Mouse (Mus musculus): ENCODE measurements at regions not wholly inside any gene's neighbourhood (a gene's known extent, or its start where the extent isn't known, plus 50 kb on each side); places are given as distances from the start of the nearest gene placed in this dataset.

DNA sequence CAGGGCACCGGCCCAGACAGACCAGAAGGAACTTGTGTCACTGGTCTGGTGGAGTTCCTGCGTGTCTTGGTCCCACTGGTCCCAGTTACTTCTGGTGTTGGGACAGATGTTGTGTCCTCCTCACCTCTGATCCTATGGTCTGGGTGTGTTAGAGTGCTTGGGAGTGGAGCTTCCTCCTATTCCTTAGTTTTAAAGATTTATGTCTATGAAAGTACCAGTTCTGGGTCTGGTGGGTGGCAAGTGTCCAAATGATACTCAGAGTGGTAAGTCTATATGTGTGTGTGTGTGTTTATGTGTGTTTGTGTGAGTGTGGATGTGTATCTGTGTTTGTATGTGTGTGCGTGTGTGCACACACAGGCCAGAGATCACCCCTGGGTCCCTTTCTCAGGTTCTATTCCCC lies 79.9 kb upstream of the Tpm1 start:
- no peak overlapping the region for H3K4me3 ChIP-seq (ENCODE audit: low read depth, low read length)
- no peaks in the 10 kb centered on the region for H3K9me3 ChIP-seq (replicated peaks; ENCODE audit: control insufficient read depth, insufficient read depth, low read length, poor library complexity, severe bottlenecking)
- H3K36me3 ChIP-seq (ENCODE audit: control insufficient read depth, insufficient read depth, low read length, poor library complexity, severe bottlenecking), result no peaks in the 10 kb centered on the region
- H3K9ac ChIP-seq (ENCODE audit: low read depth, poor library complexity, severe bottlenecking), result no peak overlapping the region
- no peaks in the 10 kb centered on the region for H3K27me3 ChIP-seq (ENCODE audit: control insufficient read depth, insufficient read depth, low read length, poor library complexity, severe bottlenecking)
- TF ChIP-seq EP300 (IDR thresholded peaks at IDR 0.05; ENCODE audit: insufficient read depth, low read depth, low read length) (no peak), CTCF (IDR thresholded peaks at IDR 0.05; ENCODE audit: low read depth, low read length) (no peak), POLR2A (IDR thresholded peaks at IDR 0.05; ENCODE audit: insufficient read depth, low read length) (no peak)
- no peaks in the 10 kb centered on the region for H3K4me1 ChIP-seq (ENCODE audit: control insufficient read depth, insufficient read depth, low read length)
- no peak overlapping the region for H3K27ac ChIP-seq (ENCODE audit: insufficient read depth, low read length)

DNA sequence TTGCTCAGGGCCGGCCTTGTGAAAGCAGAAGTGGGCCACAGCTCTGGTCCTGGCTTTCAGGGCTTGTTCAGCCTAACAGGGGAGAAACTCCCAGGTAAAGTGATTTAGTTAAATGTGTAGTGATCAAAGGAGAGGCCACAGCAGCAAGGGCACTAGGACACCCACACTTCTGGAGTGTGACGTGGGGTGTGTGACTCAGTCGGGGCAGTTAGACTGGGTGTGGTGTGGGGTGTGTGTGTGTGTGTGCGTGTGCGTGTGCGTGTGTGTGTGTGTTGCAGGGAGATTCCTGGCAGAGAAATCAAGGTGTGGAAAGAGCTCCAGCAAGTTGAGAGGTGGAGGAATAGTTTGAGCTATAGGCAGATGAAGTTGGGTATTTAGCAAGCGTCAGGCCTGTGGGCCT lies 72.5 kb upstream of the Tpm1 start:
- Histone ChIP-seq H3K27me3 (ENCODE audit: control insufficient read depth, insufficient read depth, low read length, poor library complexity, severe bottlenecking) (no peaks in the 10 kb centered on the region), H3K9ac (ENCODE audit: low read depth, poor library complexity, severe bottlenecking) (no peak overlapping the region), H3K27ac (ENCODE audit: insufficient read depth, low read length) (no peak overlapping the region), H3K4me3 (ENCODE audit: low read depth, low read length) (no peak overlapping the region), H3K4me1 (ENCODE audit: control insufficient read depth, insufficient read depth, low read length) (no peaks in the 10 kb centered on the region), H3K36me3 (ENCODE audit: control insufficient read depth, insufficient read depth, low read length, poor library complexity, severe bottlenecking) (no peaks in the 10 kb centered on the region), H3K9me3 (replicated peaks; ENCODE audit: control insufficient read depth, insufficient read depth, low read length, poor library complexity, severe bottlenecking) (no peaks in the 10 kb centered on the region)
- TF ChIP-seq POLR2A (IDR thresholded peaks at IDR 0.05; ENCODE audit: insufficient read depth, low read length), result no peak
- TF ChIP-seq EP300 (IDR thresholded peaks at IDR 0.05; ENCODE audit: insufficient read depth, low read depth, low read length), result no peak
- no peak for TF ChIP-seq CTCF (IDR thresholded peaks at IDR 0.05; ENCODE audit: low read depth, low read length)

DNA sequence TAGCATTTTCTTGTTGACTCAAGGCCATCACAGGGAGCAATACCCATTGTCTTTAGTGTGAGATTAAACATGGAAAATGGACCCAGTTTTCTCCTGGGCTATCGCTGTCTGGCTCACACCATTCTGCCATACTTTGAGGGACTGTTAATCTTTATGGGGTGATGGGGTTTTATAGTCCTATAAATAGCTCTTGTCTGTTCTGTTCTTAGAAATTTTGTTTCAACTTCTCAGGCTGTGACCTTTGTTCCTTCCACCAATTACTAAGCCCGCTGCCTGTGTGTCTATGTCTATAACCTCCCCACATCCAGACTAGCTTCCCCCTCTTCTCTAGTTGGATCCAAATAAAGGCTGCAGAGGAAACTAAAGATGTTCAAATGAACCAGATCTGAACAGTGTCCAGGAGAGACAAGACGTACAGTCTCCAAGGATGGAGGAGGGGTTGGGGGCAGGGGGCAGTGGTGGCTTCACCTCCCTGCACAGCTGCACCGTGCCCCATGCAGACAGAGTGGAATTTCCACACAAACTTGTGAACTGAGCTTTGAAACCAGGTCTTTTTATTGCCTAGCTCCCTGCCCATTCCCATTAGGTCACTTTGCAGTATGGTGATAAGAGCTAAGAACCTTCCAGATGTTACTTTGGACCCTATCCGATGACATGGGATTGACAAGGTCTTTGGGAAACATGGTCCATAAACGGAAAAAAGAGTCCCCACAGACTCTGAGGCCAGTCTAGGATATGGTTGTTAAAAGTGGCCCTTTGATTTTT lies 69.9 kb upstream of the Tpm1 start:
- Histone ChIP-seq H3K27me3 (ENCODE audit: control insufficient read depth, insufficient read depth, low read length, poor library complexity, severe bottlenecking) (no peaks in the 10 kb centered on the region), H3K9ac (ENCODE audit: low read depth, poor library complexity, severe bottlenecking) (no peak overlapping the region), H3K27ac (ENCODE audit: insufficient read depth, low read length) (no peak overlapping the region), H3K9me3 (replicated peaks; ENCODE audit: control insufficient read depth, insufficient read depth, low read length, poor library complexity, severe bottlenecking) (no peaks in the 10 kb centered on the region), H3K36me3 (ENCODE audit: control insufficient read depth, insufficient read depth, low read length, poor library complexity, severe bottlenecking) (no peaks in the 10 kb centered on the region), H3K4me3 (ENCODE audit: low read depth, low read length) (no peak overlapping the region), H3K4me1 (ENCODE audit: control insufficient read depth, insufficient read depth, low read length) (no peaks in the 10 kb centered on the region)
- TF ChIP-seq POLR2A (IDR thresholded peaks at IDR 0.05; ENCODE audit: insufficient read depth, low read length) (no peak), CTCF (IDR thresholded peaks at IDR 0.05; ENCODE audit: low read depth, low read length) (no peak)

DNA sequence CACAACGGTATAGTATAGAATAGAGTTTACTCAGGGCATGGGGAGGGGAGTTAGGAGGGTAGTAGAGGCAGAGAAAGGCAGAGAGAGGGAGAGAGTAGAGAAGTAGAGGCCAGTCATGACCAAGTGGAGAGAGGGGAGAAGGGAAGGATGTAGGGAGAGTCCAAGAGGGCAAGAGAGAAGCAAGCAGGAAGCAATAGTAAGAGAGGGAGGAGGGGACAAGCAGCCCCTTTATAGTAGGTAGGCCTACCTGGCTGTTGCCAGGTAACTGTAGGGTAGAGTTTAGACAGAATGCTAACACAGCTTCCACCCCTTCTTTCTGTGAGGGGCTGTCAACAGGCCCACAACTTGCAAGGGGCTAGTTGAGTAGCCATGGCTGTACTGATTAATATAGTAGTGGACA lies 69.2 kb upstream of the Tpm1 start:
- TF ChIP-seq POLR2A (IDR thresholded peaks at IDR 0.05; ENCODE audit: insufficient read depth, low read length), result no peak
- TF ChIP-seq EP300 (IDR thresholded peaks at IDR 0.05; ENCODE audit: insufficient read depth, low read depth, low read length), result no peak
- TF ChIP-seq CTCF (IDR thresholded peaks at IDR 0.05; ENCODE audit: low read depth, low read length), result no peak
- no peaks in the 10 kb centered on the region for H3K4me1 ChIP-seq (ENCODE audit: control insufficient read depth, insufficient read depth, low read length)

DNA sequence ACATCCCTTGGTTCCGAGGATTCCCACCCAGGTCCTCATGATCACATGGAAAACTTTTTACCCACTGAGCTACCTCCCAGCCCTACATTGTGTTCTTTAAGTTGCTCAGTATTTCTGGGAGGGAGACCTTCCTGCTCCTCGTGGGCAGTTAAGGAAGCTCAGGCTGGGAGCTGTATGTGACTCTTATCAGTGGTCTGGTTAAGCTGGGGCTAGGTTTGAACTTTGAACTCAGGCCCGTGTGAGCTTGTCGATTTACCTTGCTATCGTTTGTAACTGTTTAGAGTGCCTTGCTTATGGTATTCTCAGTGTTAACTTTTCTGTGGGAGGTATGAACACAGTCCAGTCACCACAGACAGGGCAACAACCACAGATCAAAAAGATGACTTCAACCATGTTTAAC lies 68.4 kb upstream of the Tpm1 start:
- no peaks in the 10 kb centered on the region for H3K9me3 ChIP-seq (replicated peaks; ENCODE audit: control insufficient read depth, insufficient read depth, low read length, poor library complexity, severe bottlenecking)
- H3K36me3 ChIP-seq (ENCODE audit: control insufficient read depth, insufficient read depth, low read length, poor library complexity, severe bottlenecking), result no peaks in the 10 kb centered on the region
- H3K4me1 ChIP-seq (ENCODE audit: control insufficient read depth, insufficient read depth, low read length), result no peaks in the 10 kb centered on the region
- H3K4me3 ChIP-seq (ENCODE audit: low read depth, low read length), result no peak overlapping the region
- H3K27ac ChIP-seq (ENCODE audit: insufficient read depth, low read length), result no peak overlapping the region
- H3K9ac ChIP-seq (ENCODE audit: low read depth, poor library complexity, severe bottlenecking), result no peak overlapping the region
- H3K27me3 ChIP-seq (ENCODE audit: control insufficient read depth, insufficient read depth, low read length, poor library complexity, severe bottlenecking), result no peaks in the 10 kb centered on the region
- no peak for TF ChIP-seq EP300 (IDR thresholded peaks at IDR 0.05; ENCODE audit: insufficient read depth, low read depth, low read length)
- TF ChIP-seq CTCF (IDR thresholded peaks at IDR 0.05; ENCODE audit: low read depth, low read length), result no peak
- TF ChIP-seq POLR2A (IDR thresholded peaks at IDR 0.05; ENCODE audit: insufficient read depth, low read length), result no peak

More for the DNA sequence above, 69.2 kb upstream of the Tpm1 start:
- Histone ChIP-seq H3K4me3 (ENCODE audit: low read depth, low read length) (no peak overlapping the region), H3K9ac (ENCODE audit: low read depth, poor library complexity, severe bottlenecking) (no peak overlapping the region), H3K9me3 (replicated peaks; ENCODE audit: control insufficient read depth, insufficient read depth, low read length, poor library complexity, severe bottlenecking) (no peaks in the 10 kb centered on the region), H3K27me3 (ENCODE audit: control insufficient read depth, insufficient read depth, low read length, poor library complexity, severe bottlenecking) (no peaks in the 10 kb centered on the region), H3K27ac (ENCODE audit: insufficient read depth, low read length) (no peak overlapping the region), H3K36me3 (ENCODE audit: control insufficient read depth, insufficient read depth, low read length, poor library complexity, severe bottlenecking) (no peaks in the 10 kb centered on the region)

DNA sequence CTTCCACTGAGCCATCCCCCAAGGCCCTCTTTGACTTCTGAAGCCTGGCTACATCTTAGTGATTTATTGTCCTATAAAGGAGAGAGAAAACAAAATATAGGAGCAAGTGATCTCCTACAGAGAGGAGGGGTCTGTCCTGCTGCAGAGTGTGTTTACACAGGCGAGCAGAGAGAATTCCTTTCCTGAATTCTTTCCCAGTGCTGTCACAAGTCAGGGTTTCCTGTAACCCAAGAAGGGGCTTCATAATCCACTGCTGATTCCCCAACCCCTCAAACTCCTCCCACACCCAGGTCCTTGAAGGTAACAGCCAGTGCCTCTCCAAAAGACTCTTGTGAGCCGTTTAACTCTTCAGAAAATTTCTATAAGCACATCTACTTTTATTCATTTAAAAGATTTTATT lies 66.8 kb upstream of the Tpm1 start:
- TF ChIP-seq CTCF (IDR thresholded peaks at IDR 0.05; ENCODE audit: low read depth, low read length) (no peak), POLR2A (IDR thresholded peaks at IDR 0.05; ENCODE audit: insufficient read depth, low read length) (no peak), EP300 (IDR thresholded peaks at IDR 0.05; ENCODE audit: insufficient read depth, low read depth, low read length) (no peak)
- Histone ChIP-seq H3K27me3 (ENCODE audit: control insufficient read depth, insufficient read depth, low read length, poor library complexity, severe bottlenecking) (no peaks in the 10 kb centered on the region), H3K9me3 (replicated peaks; ENCODE audit: control insufficient read depth, insufficient read depth, low read length, poor library complexity, severe bottlenecking) (no peaks in the 10 kb centered on the region), H3K4me3 (ENCODE audit: low read depth, low read length) (no peak overlapping the region), H3K27ac (ENCODE audit: insufficient read depth, low read length) (no peak overlapping the region), H3K9ac (ENCODE audit: low read depth, poor library complexity, severe bottlenecking) (no peak overlapping the region), H3K4me1 (ENCODE audit: control insufficient read depth, insufficient read depth, low read length) (no peaks in the 10 kb centered on the region), H3K36me3 (ENCODE audit: control insufficient read depth, insufficient read depth, low read length, poor library complexity, severe bottlenecking) (no peaks in the 10 kb centered on the region)
